Mouse (Mus musculus): ENCODE results near the gene 1700113H08Rik. TPM values are rescaled to one million over a fixed set of nuclear protein-coding genes. Genes with fewer than 3 reads are reported as not detected.

1700113H08Rik gene
- total and polyA plus RNA-seq, 2 experiments from 2014 or later, result 0.25 to 0.89 TPM

DNA sequence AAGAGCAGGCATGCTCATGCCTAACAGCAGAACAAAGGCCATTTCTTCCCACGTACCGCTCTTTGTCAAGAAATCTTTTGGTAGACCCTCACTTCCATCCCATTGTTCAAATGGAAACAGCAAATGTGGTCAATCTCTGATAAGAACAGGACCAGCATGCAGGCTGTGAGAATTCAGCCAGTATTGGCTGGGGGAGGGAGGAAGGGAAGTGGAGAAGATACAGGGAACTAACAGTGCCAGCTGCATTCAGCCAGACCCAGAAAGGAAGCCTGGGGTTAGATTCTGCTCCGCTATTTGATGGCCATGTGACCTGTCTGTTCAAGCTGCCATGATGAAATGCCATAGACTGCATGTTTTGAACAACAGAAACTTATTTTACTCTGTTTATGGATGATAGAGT, 18.0 kb upstream of the 1700113H08Rik start:
- Histone ChIP-seq H3K27me3 (ENCODE audit: insufficient read depth, low read length) (no peaks in the 10 kb centered on the region), H3K9me3 (ENCODE audit: low read length) (no peaks in the 10 kb centered on the region), H3K4me3 (ENCODE audit: low read length) (no peak overlapping the region), H3K27ac (no peak overlapping the region), H3K4me1 (ENCODE audit: insufficient read depth, low read length) (0 out of 2 replicates have a peak, but pooled peaks cover 4% of the 10 kb centered on the region), H3K4me2 (ENCODE audit: low read depth, low read length) (no peak overlapping the region), H3K9ac (replicated peaks; ENCODE audit: low read length) (no peak overlapping the region), H3K36me3 (ENCODE audit: insufficient read depth, low read length) (no peaks in the 10 kb centered on the region)
- TF ChIP-seq CTCF (IDR thresholded peaks at IDR 0.05; ENCODE audit: low read depth), result no peak
- DNase-seq (ENCODE audit: low spot score) (no peak), ATAC-seq (no peak)
- WGBS, result 84% methylated on average over 3 of the region's 3 CpGs

DNA sequence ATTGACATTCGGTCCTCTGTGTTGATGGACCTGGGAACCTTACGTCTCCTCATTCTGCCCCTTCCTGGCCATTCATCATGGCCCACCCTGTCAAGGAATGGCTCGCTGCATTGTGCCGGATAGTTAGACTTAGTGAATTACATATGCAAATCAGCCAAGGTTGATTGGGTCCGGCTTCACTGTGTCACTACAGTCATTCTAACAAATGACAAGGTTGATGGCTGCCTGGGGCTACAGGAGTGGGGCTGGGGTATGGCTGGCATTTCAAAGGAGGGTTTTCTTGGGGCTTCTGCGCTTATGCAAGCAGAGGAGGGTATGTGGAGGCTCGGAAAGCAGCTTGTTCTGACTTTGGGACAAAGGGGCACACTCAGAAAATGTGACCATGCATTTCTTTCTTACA, 16.6 kb upstream of the 1700113H08Rik start:
- H3K4me2 ChIP-seq (ENCODE audit: low read depth, low read length), result no peak overlapping the region
- no peaks in the 10 kb centered on the region for H3K9me3 ChIP-seq (ENCODE audit: low read length)
- 50% methylated on average over 7 of the region's 7 CpGs for WGBS
- 0 out of 2 replicates have a peak, but pooled peaks cover 3% of the 10 kb centered on the region for H3K4me1 ChIP-seq (ENCODE audit: insufficient read depth, low read length)
- ATAC-seq (no peak), DNase-seq (ENCODE audit: low spot score) (no peak)
- H3K27ac ChIP-seq, result no peak overlapping the region
- no peak for TF ChIP-seq CTCF (IDR thresholded peaks at IDR 0.05; ENCODE audit: low read depth)
- no peak overlapping the region for H3K4me3 ChIP-seq (ENCODE audit: low read length)
- H3K36me3 ChIP-seq (ENCODE audit: insufficient read depth, low read length), result no peaks in the 10 kb centered on the region
- no peaks in the 10 kb centered on the region for H3K27me3 ChIP-seq (ENCODE audit: insufficient read depth, low read length)
- no peak overlapping the region for H3K9ac ChIP-seq (replicated peaks; ENCODE audit: low read length)

DNA sequence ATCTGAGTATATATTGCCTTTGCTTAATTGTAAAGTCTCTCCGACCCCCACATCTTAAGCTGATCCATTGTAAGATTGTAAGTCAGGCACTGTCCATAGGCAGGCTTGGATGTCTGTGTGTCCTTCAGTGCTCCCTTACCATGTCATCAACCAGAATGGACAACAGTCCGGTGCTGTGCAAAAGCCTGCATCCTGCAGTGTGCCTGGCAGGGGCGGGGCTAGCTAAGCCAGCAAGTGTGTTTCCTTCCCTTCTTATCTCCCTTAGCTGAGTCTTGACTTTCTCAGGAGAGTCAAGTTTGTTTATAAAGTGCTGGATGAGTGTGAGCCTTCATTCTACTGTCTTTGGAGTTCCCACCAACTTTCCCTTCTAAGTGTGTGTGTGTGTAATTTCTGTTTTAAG, 12.6 kb upstream of the 1700113H08Rik start:
- H3K4me1 ChIP-seq (ENCODE audit: insufficient read depth, low read length), result no peaks in the 10 kb centered on the region
- no peak overlapping the region for H3K4me3 ChIP-seq (ENCODE audit: low read length)
- DNase-seq (ENCODE audit: low spot score), result no peak
- H3K36me3 ChIP-seq (ENCODE audit: insufficient read depth, low read length), result no peaks in the 10 kb centered on the region
- H3K27me3 ChIP-seq (ENCODE audit: insufficient read depth, low read length), result no peaks in the 10 kb centered on the region
- no peak overlapping the region for H3K9ac ChIP-seq (replicated peaks; ENCODE audit: low read length)
- no peak for ATAC-seq
- TF ChIP-seq CTCF (IDR thresholded peaks at IDR 0.05; ENCODE audit: low read depth), result no peak
- WGBS, result 75% methylated on average over 3 of the region's 3 CpGs
- no peak overlapping the region for H3K4me2 ChIP-seq (ENCODE audit: low read depth, low read length)
- no peak overlapping the region for H3K27ac ChIP-seq
- no peaks in the 10 kb centered on the region for H3K9me3 ChIP-seq (ENCODE audit: low read length)

DNA sequence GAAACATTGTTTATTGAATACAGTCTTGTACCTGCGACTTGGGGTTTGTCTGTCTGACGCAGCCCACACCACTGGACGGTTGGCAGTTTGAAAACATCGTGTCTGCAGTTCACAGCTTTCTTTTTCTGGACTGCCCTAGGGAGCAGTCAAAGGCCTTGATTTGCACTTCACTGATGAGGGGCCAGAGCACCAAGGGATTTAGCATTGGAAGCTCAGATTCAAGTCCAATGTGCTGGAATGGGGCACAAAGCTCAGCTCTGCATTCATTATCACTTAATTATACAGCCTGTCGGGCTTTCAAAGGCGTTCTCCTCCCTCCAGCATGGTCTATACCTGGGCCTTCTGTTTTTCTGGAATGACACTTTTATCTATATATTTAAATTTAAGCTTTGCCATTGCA, 11.4 kb upstream of the 1700113H08Rik start:
- Histone ChIP-seq H3K9ac (replicated peaks; ENCODE audit: low read length) (no peak overlapping the region), H3K4me3 (ENCODE audit: low read length) (no peak overlapping the region), H3K4me1 (ENCODE audit: insufficient read depth, low read length) (no peaks in the 10 kb centered on the region), H3K27me3 (ENCODE audit: insufficient read depth, low read length) (no peaks in the 10 kb centered on the region), H3K9me3 (ENCODE audit: low read length) (no peaks in the 10 kb centered on the region), H3K4me2 (ENCODE audit: low read depth, low read length) (no peak overlapping the region), H3K27ac (no peak overlapping the region), H3K36me3 (ENCODE audit: insufficient read depth, low read length) (no peaks in the 10 kb centered on the region)
- no peak for TF ChIP-seq CTCF (IDR thresholded peaks at IDR 0.05; ENCODE audit: low read depth)
- ATAC-seq, result no peak
- WGBS, result 14% methylated on average over 6 of the region's 6 CpGs
- no peak for DNase-seq (ENCODE audit: low spot score)

DNA sequence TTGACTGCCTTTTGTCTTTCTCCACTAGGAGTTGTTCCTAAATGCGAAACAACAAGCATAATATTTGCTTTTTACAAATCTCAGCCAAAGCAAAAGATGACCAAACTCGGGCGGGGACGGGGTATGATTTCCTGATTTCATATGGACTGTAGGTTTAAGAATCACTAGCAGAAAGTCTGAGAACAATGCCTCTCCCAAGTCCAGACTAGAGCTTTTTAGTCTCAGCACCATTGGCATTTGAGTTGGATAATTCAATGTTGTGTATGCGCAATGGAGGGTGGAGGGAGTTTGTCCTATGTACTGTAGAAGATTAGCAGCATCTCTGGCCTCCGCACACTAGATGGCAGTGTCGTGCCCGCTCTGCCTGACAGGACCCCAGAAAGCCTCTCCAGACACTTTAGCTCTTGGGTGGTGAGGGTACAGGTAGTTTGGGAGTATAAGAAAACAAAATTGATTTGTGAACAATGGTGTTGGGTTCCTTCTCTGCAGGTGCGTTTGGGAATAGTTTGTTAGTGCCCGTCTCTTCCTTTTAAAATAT, 10.8 kb upstream of the 1700113H08Rik start:
- Histone ChIP-seq H3K4me2 (ENCODE audit: low read depth, low read length) (no peak overlapping the region), H3K4me1 (ENCODE audit: insufficient read depth, low read length) (no peaks in the 10 kb centered on the region), H3K9me3 (ENCODE audit: low read length) (no peaks in the 10 kb centered on the region), H3K4me3 (ENCODE audit: low read length) (no peak overlapping the region), H3K36me3 (ENCODE audit: insufficient read depth, low read length) (no peaks in the 10 kb centered on the region), H3K27ac (no peak overlapping the region), H3K27me3 (ENCODE audit: insufficient read depth, low read length) (no peaks in the 10 kb centered on the region), H3K9ac (replicated peaks; ENCODE audit: low read length) (no peak overlapping the region)
- ATAC-seq, result no peak
- peak; percentile 24; the same call in 1 of the 2 replicates for TF ChIP-seq CTCF (IDR thresholded peaks at IDR 0.05; ENCODE audit: low read depth)
- DNase-seq (ENCODE audit: low spot score), result no peak
- WGBS, result 87% methylated on average over 10 of the region's 10 CpGs

DNA sequence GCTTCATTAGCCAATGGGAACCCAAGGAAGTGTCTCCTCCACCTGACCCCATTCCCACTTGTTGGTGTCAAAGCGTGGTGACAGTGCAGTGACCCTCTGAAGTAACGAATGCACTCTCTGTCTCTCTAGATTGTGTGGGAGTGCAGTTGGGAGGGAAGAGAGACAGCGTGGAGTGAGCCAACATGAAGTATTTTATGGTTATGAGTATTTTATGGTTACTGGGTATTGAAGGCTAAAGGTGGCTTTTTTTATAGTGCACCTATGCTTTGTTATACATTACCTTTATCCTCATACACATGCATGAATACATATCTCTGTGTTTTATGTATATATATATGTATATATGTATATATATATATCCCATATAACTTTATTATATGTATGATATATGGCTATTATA, 8.7 kb upstream of the 1700113H08Rik start:
- 81% methylated on average over 3 of the region's 3 CpGs for WGBS

DNA sequence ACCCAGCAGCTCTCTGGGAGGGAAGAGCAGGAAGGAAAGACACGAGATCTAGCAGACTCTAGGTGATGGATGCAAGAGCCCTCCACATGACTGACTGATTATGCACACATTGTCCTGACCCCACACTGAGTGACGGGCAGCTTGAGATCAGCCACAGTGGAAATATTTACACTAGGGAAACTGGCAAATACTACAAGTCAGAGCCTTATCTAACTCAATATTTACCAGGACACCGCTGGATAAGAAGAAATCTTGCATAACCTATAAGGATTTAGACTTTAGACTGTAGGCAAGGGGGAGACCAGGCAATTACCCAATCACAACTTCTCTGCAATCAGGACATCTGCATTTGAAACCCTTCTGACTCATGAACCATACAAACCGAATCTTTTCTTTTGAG, 6.1 kb upstream of the 1700113H08Rik start:
- Histone ChIP-seq H3K9me3 (ENCODE audit: low read length) (no peaks in the 10 kb centered on the region), H3K27me3 (ENCODE audit: insufficient read depth, low read length) (no peaks in the 10 kb centered on the region), H3K4me3 (ENCODE audit: low read length) (no peak overlapping the region), H3K4me2 (ENCODE audit: low read depth, low read length) (no peak overlapping the region), H3K36me3 (ENCODE audit: insufficient read depth, low read length) (no peaks in the 10 kb centered on the region), H3K27ac (no peak overlapping the region), H3K9ac (replicated peaks; ENCODE audit: low read length) (no peak overlapping the region), H3K4me1 (ENCODE audit: insufficient read depth, low read length) (no peaks in the 10 kb centered on the region)
- no peak for TF ChIP-seq CTCF (IDR thresholded peaks at IDR 0.05; ENCODE audit: low read depth)
- WGBS, result 66% methylated on average over 4 of the region's 4 CpGs
- DNase-seq (ENCODE audit: low spot score) (no peak), ATAC-seq (no peak)

More for the DNA sequence above, 8.7 kb upstream of the 1700113H08Rik start:
- Histone ChIP-seq H3K4me1 (ENCODE audit: insufficient read depth, low read length) (no peaks in the 10 kb centered on the region), H3K4me3 (ENCODE audit: low read length) (no peak overlapping the region), H3K27ac (no peak overlapping the region), H3K27me3 (ENCODE audit: insufficient read depth, low read length) (no peaks in the 10 kb centered on the region), H3K36me3 (ENCODE audit: insufficient read depth, low read length) (no peaks in the 10 kb centered on the region), H3K9me3 (ENCODE audit: low read length) (no peaks in the 10 kb centered on the region), H3K4me2 (ENCODE audit: low read depth, low read length) (no peak overlapping the region), H3K9ac (replicated peaks; ENCODE audit: low read length) (no peak overlapping the region)
- ATAC-seq, result no peak
- TF ChIP-seq CTCF (IDR thresholded peaks at IDR 0.05; ENCODE audit: low read depth), result no peak
- no peak for DNase-seq (ENCODE audit: low spot score)
